Mouse (Mus musculus) limb, embryonic 10.5 days (tissue): ENCODE measurements at regions not wholly inside any gene's neighbourhood (a gene's known extent, or its start where the extent isn't known, plus 50 kb on each side); places are given as distances from the start of the nearest gene placed in this dataset.

Source experiments
- DNase-seq: peaks from one replicate; pipeline ENCODE4 v3.0.0-alpha.2; 2017; ENCODE audit warnings: low spot score
- H3K27ac ChIP-seq: fragments of 300-500 bp; sonication (generic); 2 replicates; pipeline ENCODE4 v1.5.1; 2016; ENCODE audit warnings: mild to moderate bottlenecking
- H3K27me3 ChIP-seq: fragments of 300-500 bp; sonication (generic); 2 replicates; pipeline ENCODE4 v1.6.1; 2016; ENCODE audit warnings: low read depth, mild to moderate bottlenecking; ENCODE audit not compliant: poor library complexity, severe bottlenecking
- H3K36me3 ChIP-seq: fragments of 300-500 bp; sonication (generic); 2 replicates; pipeline ENCODE4 v1.6.1; 2016; ENCODE audit warnings: mild to moderate bottlenecking, moderate library complexity
- H3K4me1 ChIP-seq: fragments of 300-500 bp; sonication (generic); 2 replicates; pipeline ENCODE4 v1.6.1; 2016
- H3K4me3 ChIP-seq: fragments of 300-500 bp; sonication (generic); 2 replicates; pipeline ENCODE4 v1.5.1; 2016; ENCODE audit warnings: mild to moderate bottlenecking, moderate library complexity
- H3K9me3 ChIP-seq: fragments of 300-500 bp; sonication (generic); replicated peaks from 2 replicates; pipeline ENCODE4 v1.6.1; 2016; ENCODE audit warnings: mild to moderate bottlenecking
- WGBS: fragments of 180-500 bp; shearing (Covaris S2); methylation state at CpG from one replicate; pipeline ENCODE4 v1.1.7; 2016; 5-methylcytosine and 5-hydroxymethylcytosine counted together

- Histone ChIP-seq H3K9me3 (no peaks in the 10 kb centered on the region), H3K27me3 (no peaks in the 10 kb centered on the region), H3K36me3 (no peaks in the 10 kb centered on the region), H3K27ac (no peak overlapping the region), H3K4me3 (no peak overlapping the region), H3K4me1 (no peaks in the 10 kb centered on the region)
- DNase-seq, result no peak
- WGBS, result 80% methylated on average over 2 of the region's 2 CpGs
Measured at GRCm38 (mm10) chr10:12124272-12124671, 744.9 kb downstream of the Utrn start.

- 68% methylated on average over 3 of the region's 3 CpGs for WGBS
- Histone ChIP-seq H3K4me3 (no peak overlapping the region), H3K27ac (no peak overlapping the region), H3K36me3 (no peaks in the 10 kb centered on the region), H3K27me3 (no peaks in the 10 kb centered on the region), H3K4me1 (no peaks in the 10 kb centered on the region), H3K9me3 (no peaks in the 10 kb centered on the region)
- DNase-seq, result no peak
Measured at GRCm38 (mm10) chr10:12129486-12129885, 739.7 kb downstream of the Utrn start.

- H3K27me3 ChIP-seq, result no peaks in the 10 kb centered on the region
- no peak for DNase-seq
- H3K9me3 ChIP-seq, result no peaks in the 10 kb centered on the region
- H3K36me3 ChIP-seq, result no peaks in the 10 kb centered on the region
- no peak overlapping the region for H3K27ac ChIP-seq
- no peak overlapping the region for H3K4me3 ChIP-seq
- no peaks in the 10 kb centered on the region for H3K4me1 ChIP-seq
- 60% methylated on average over 1 of the region's 1 CpGs for WGBS
Measured at GRCm38 (mm10) chr10:12144691-12145090, 724.5 kb downstream of the Utrn start.

- WGBS, result 93% methylated on average over 9 of the region's 9 CpGs
- H3K27ac ChIP-seq, result no peak overlapping the region
- no peak overlapping the region for H3K4me3 ChIP-seq
- H3K4me1 ChIP-seq, result no peaks in the 10 kb centered on the region
- H3K27me3 ChIP-seq, result no peaks in the 10 kb centered on the region
- no peaks in the 10 kb centered on the region for H3K9me3 ChIP-seq
- no peaks in the 10 kb centered on the region for H3K36me3 ChIP-seq
- no peak for DNase-seq
Measured at GRCm38 (mm10) chr10:12146942-12147537, 722.1 kb downstream of the Utrn start.

- Histone ChIP-seq H3K4me1 (no peaks in the 10 kb centered on the region), H3K36me3 (no peaks in the 10 kb centered on the region), H3K27me3 (no peaks in the 10 kb centered on the region), H3K27ac (no peak overlapping the region), H3K4me3 (no peak overlapping the region), H3K9me3 (no peaks in the 10 kb centered on the region)
- DNase-seq, result no peak
- WGBS, result 87% methylated on average over 3 of the region's 3 CpGs
Measured at GRCm38 (mm10) chr10:12170243-12170642, 698.9 kb downstream of the Utrn start.

GRCm38 (mm10) chr10:12174200-12174818, 694.9 kb downstream of the Utrn start:
- no peaks in the 10 kb centered on the region for H3K36me3 ChIP-seq
- no peak for DNase-seq
- H3K9me3 ChIP-seq, result no peaks in the 10 kb centered on the region
- H3K4me3 ChIP-seq, result no peak overlapping the region
- no peak overlapping the region for H3K27ac ChIP-seq
- H3K4me1 ChIP-seq, result no peaks in the 10 kb centered on the region
- H3K27me3 ChIP-seq, result no peaks in the 10 kb centered on the region
- WGBS, result 75% methylated on average over 14 of the region's 14 CpGs

- no peak overlapping the region for H3K4me3 ChIP-seq
- no peaks in the 10 kb centered on the region for H3K9me3 ChIP-seq
- H3K27ac ChIP-seq, result no peak overlapping the region
- no peak for DNase-seq
- H3K27me3 ChIP-seq, result no peaks in the 10 kb centered on the region
- no peaks in the 10 kb centered on the region for H3K4me1 ChIP-seq
- 92% methylated on average over 3 of the region's 3 CpGs for WGBS
- H3K36me3 ChIP-seq, result no peaks in the 10 kb centered on the region
Measured at GRCm38 (mm10) chr10:12175141-12175540, 694.0 kb downstream of the Utrn start.

GRCm38 (mm10) chr10:12177482-12177881, 691.7 kb downstream of the Utrn start:
- Histone ChIP-seq H3K9me3 (no peaks in the 10 kb centered on the region), H3K4me1 (no peaks in the 10 kb centered on the region)
- 78% methylated on average over 1 of the region's 1 CpGs for WGBS

GRCm38 (mm10) chr10:12180965-12181364, 688.2 kb downstream of the Utrn start:
- Histone ChIP-seq H3K27me3 (no peaks in the 10 kb centered on the region), H3K36me3 (no peaks in the 10 kb centered on the region), H3K27ac (no peak overlapping the region), H3K4me1 (no peaks in the 10 kb centered on the region), H3K4me3 (no peak overlapping the region), H3K9me3 (no peaks in the 10 kb centered on the region)
- WGBS, result 86% methylated on average over 4 of the region's 4 CpGs
- DNase-seq, result no peak

More at GRCm38 (mm10) chr10:12177482-12177881, 691.7 kb downstream of the Utrn start:
- H3K27me3 ChIP-seq, result no peaks in the 10 kb centered on the region
- H3K4me3 ChIP-seq, result no peak overlapping the region
- H3K36me3 ChIP-seq, result no peaks in the 10 kb centered on the region
- DNase-seq, result no peak
- no peak overlapping the region for H3K27ac ChIP-seq

- no peaks in the 10 kb centered on the region for H3K27me3 ChIP-seq
- 86% methylated on average over 13 of the region's 13 CpGs for WGBS
- no peak overlapping the region for H3K27ac ChIP-seq
Measured at GRCm38 (mm10) chr10:12186918-12187639, 682.1 kb downstream of the Utrn start.

GRCm38 (mm10) chr10:12187669-12188342, 681.4 kb downstream of the Utrn start:
- 85% methylated on average over 8 of the region's 8 CpGs for WGBS
- Histone ChIP-seq H3K4me3 (no peak overlapping the region), H3K9me3 (no peaks in the 10 kb centered on the region), H3K4me1 (no peaks in the 10 kb centered on the region), H3K36me3 (no peaks in the 10 kb centered on the region), H3K27me3 (no peaks in the 10 kb centered on the region), H3K27ac (no peak overlapping the region)
- no peak for DNase-seq

More at GRCm38 (mm10) chr10:12186918-12187639, 682.1 kb downstream of the Utrn start:
- H3K9me3 ChIP-seq, result no peaks in the 10 kb centered on the region
- H3K36me3 ChIP-seq, result no peaks in the 10 kb centered on the region
- no peak for DNase-seq
- H3K4me3 ChIP-seq, result no peak overlapping the region
- no peaks in the 10 kb centered on the region for H3K4me1 ChIP-seq

GRCm38 (mm10) chr10:12190435-12190834, 678.7 kb downstream of the Utrn start:
- Histone ChIP-seq H3K27me3 (no peaks in the 10 kb centered on the region), H3K4me1 (no peaks in the 10 kb centered on the region), H3K4me3 (no peak overlapping the region), H3K9me3 (no peaks in the 10 kb centered on the region), H3K36me3 (no peaks in the 10 kb centered on the region), H3K27ac (no peak overlapping the region)
- DNase-seq, result no peak
- 77% methylated on average over 3 of the region's 3 CpGs for WGBS

GRCm38 (mm10) chr10:12207301-12207700, 661.9 kb downstream of the Utrn start:
- H3K9me3 ChIP-seq, result no peaks in the 10 kb centered on the region
- no peaks in the 10 kb centered on the region for H3K4me1 ChIP-seq
- no peak overlapping the region for H3K4me3 ChIP-seq
- no peaks in the 10 kb centered on the region for H3K36me3 ChIP-seq
- no peak for DNase-seq
- 95% methylated on average over 2 of the region's 2 CpGs for WGBS
- no peak overlapping the region for H3K27ac ChIP-seq
- H3K27me3 ChIP-seq, result no peaks in the 10 kb centered on the region
